Mouse (Mus musculus): ENCODE results near the gene Cabin1. TPM values are rescaled to one million over a fixed set of nuclear protein-coding genes. Genes with fewer than 3 reads are reported as not detected.

The Cabin1 gene
- polyA plus RNA-seq, 1 experiment from 2014 or later, result 13.9 TPM

DNA sequence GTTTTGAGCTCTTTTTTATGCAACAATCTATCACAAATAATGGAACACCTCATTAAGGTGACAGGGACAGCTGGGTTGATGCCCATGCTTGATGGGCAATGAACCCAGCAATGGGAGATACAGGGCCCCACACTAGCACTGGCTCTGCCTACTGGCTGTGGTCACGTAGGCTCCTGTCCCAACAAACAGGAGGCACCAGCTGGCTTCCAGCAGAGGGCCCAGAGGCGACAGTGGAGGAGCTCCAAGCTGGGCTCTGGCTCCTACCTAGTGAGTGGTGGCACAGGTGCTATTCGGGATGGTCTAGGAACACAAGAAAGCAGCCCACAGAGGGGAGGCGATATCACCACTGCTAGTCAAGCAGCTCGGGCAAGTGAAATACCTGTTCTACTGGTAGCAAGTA lies 69.1 kb downstream of the Cabin1 start:
- 84% methylated on average over 5 of the region's 5 CpGs for WGBS
- TF ChIP-seq EP300 (optimal IDR thresholded peaks at IDR 0.05) (no peak), CTCF (IDR thresholded peaks at IDR 0.05; ENCODE audit: low read depth) (no peak)
- Histone ChIP-seq H3K4me1 (replicated peaks; ENCODE audit: control insufficient read depth, insufficient read depth) (no peaks in the 10 kb centered on the region), H3K27me3 (ENCODE audit: control insufficient read depth, insufficient read depth, low read length) (no peaks in the 10 kb centered on the region), H3K4me2 (replicated peaks; ENCODE audit: low read depth) (no peak overlapping the region), H3K9ac (ENCODE audit: low read length) (no peak overlapping the region), H3K4me3 (ENCODE audit: low read depth, low read length) (no peak overlapping the region), H3K9me3 (ENCODE audit: control insufficient read depth, low read length) (no peaks in the 10 kb centered on the region), H3K27ac (replicated peaks) (no peak overlapping the region), H3K36me3 (ENCODE audit: control insufficient read depth, insufficient read depth, low read length) (peaks cover 14% of the 10 kb centered on the region)
- DNase-seq (ENCODE audit: low spot score) (no peak), ATAC-seq (ENCODE audit: low FRiP score, low TSS enrichment) (no peak)

DNA sequence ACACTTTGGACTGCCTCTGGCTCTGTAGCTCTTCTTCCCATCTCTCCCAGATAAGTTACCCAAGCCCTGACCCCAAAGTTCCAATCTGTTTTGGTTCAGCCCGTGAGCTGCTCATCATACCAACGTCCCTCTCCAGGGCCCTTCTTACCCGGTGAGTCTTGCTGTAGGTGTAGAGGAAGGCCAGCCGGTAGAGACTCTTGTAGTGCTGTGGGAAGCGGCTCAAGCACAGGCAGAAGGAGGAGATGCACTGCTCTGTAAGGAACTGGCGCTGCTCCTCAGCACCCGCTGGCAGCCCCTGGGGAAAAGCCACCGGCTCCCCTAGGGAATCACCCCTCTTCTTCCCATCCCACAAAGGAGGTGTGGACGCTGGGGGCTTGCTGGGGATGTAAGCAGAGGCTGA lies 69.6 kb downstream of the Cabin1 start:
- H3K9ac ChIP-seq (ENCODE audit: low read length), result no peak overlapping the region
- WGBS, result 89% methylated on average over 9 of the region's 9 CpGs
- no peak for TF ChIP-seq CTCF (IDR thresholded peaks at IDR 0.05; ENCODE audit: low read depth)
- no peak for TF ChIP-seq EP300 (optimal IDR thresholded peaks at IDR 0.05)
- no peaks in the 10 kb centered on the region for H3K9me3 ChIP-seq (ENCODE audit: control insufficient read depth, low read length)
- no peak overlapping the region for H3K4me3 ChIP-seq (ENCODE audit: low read depth, low read length)
- no peak overlapping the region for H3K27ac ChIP-seq (replicated peaks)
- H3K27me3 ChIP-seq (ENCODE audit: control insufficient read depth, insufficient read depth, low read length), result no peaks in the 10 kb centered on the region
- no peak overlapping the region for H3K4me2 ChIP-seq (replicated peaks; ENCODE audit: low read depth)
- peaks cover 14% of the 10 kb centered on the region for H3K36me3 ChIP-seq (ENCODE audit: control insufficient read depth, insufficient read depth, low read length)
- DNase-seq (ENCODE audit: low spot score) (no peak), ATAC-seq (ENCODE audit: low FRiP score, low TSS enrichment) (no peak)
- H3K4me1 ChIP-seq (replicated peaks; ENCODE audit: control insufficient read depth, insufficient read depth), result no peaks in the 10 kb centered on the region

DNA sequence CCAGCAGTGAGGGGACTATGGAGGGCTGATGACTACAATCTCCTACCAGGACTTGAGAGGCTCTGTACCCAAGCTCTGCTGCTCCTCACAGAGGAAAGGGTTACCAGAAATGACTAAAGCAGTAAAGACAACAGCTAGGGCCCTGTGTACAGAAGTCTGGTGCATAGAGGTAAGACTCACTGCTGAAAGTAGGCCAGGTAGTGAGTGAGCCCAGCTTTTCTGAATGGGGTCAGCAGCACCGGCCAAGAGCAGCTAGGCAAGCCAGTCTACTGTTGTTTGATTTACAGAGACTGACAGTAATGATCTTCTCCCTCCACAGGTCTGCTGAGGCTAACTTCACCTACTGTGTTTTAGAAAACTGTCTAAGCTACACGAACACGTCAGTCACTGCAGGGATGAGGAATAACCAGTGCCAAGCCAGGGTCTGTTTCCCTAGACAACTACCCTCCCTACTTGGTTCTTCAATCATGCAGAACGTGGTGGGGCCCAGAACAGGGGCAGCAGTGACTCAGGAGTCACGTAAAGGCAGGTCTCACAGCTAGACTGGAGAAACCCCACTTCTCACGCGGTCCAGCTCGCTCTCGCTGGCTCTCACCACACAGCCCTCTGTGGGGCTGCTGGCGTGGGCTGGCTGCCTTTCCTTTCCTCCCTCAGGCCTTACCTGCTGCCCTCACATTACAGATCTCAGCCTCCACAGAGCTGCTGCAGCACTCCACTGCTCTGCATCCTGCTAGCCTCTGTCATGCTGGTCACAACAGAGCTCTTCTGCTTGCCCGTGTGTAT lies 70.5 kb downstream of the Cabin1 start:
- DNase-seq (ENCODE audit: low spot score), result no peak
- Histone ChIP-seq H3K4me1 (replicated peaks; ENCODE audit: control insufficient read depth, insufficient read depth) (no peaks in the 10 kb centered on the region), H3K4me2 (replicated peaks; ENCODE audit: low read depth) (no peak overlapping the region), H3K9me3 (ENCODE audit: control insufficient read depth, low read length) (no peaks in the 10 kb centered on the region), H3K27me3 (ENCODE audit: control insufficient read depth, insufficient read depth, low read length) (no peaks in the 10 kb centered on the region), H3K9ac (ENCODE audit: low read length) (no peak overlapping the region), H3K27ac (replicated peaks) (no peak overlapping the region), H3K36me3 (ENCODE audit: control insufficient read depth, insufficient read depth, low read length) (peaks cover 14% of the 10 kb centered on the region), H3K4me3 (ENCODE audit: low read depth, low read length) (no peak overlapping the region)
- no peak for TF ChIP-seq EP300 (optimal IDR thresholded peaks at IDR 0.05)
- TF ChIP-seq CTCF (IDR thresholded peaks at IDR 0.05; ENCODE audit: low read depth), result no peak
- 76% methylated on average over 11 of the region's 11 CpGs for WGBS
- ATAC-seq (ENCODE audit: low FRiP score, low TSS enrichment), result no peak

DNA sequence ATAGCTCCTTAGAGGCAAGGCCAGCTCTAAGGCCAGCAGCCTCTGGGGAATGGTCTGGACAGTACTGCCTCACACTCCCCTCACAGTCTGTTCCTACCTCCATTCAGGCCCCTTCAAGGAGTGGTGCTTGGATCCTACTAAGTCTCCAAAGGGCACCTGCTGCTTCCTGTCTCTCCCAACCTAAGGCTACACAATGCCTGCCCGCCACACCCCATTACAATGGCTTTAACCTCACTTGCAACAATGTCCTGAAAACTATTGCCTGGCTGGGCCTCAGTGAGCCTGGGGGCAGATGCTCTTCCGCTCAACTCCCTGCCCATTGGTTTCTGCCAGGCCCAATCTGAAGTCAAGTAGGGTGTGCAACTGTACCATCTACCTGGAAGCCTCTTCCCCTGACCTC lies 75.5 kb downstream of the Cabin1 start:
- Histone ChIP-seq H3K9me3 (ENCODE audit: control insufficient read depth, low read length) (no peaks in the 10 kb centered on the region), H3K27ac (replicated peaks) (no peak overlapping the region), H3K36me3 (ENCODE audit: control insufficient read depth, insufficient read depth, low read length) (peaks cover 4% of the 10 kb centered on the region; the same call in 1 of the 2 replicates), H3K27me3 (ENCODE audit: control insufficient read depth, insufficient read depth, low read length) (no peaks in the 10 kb centered on the region), H3K4me3 (ENCODE audit: low read depth, low read length) (no peak overlapping the region), H3K4me1 (replicated peaks; ENCODE audit: control insufficient read depth, insufficient read depth) (no peaks in the 10 kb centered on the region), H3K4me2 (replicated peaks; ENCODE audit: low read depth) (no peak overlapping the region), H3K9ac (ENCODE audit: low read length) (no peak overlapping the region)
- no peak for DNase-seq (ENCODE audit: low spot score)
- ATAC-seq (ENCODE audit: low FRiP score, low TSS enrichment), result no peak
- TF ChIP-seq EP300 (optimal IDR thresholded peaks at IDR 0.05) (no peak), CTCF (IDR thresholded peaks at IDR 0.05; ENCODE audit: low read depth) (no peak)
- WGBS, result 91% methylated on average over 2 of the region's 2 CpGs

DNA sequence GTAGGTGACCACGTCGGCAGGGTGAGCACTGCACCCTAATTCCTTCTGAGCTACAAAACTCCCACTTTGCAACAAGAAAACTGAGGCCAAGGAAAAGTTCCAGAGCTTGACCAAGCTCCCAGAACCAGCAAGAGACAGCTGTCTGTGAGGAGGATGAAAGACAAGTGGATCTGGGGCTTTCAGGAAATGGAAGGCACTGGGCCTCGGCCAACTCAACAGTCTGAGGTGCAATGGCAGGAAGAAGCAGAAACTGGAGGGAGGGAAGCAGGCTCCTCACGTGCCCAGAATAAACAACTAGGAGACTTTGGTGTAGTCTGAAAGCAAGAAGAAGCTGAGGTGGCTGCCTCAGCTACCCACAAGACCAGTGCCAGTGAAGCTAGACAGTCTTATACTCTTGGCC lies 77.4 kb downstream of the Cabin1 start:
- no peaks in the 10 kb centered on the region for H3K36me3 ChIP-seq (ENCODE audit: control insufficient read depth, insufficient read depth, low read length)
- no peaks in the 10 kb centered on the region for H3K4me1 ChIP-seq (replicated peaks; ENCODE audit: control insufficient read depth, insufficient read depth)
- no peaks in the 10 kb centered on the region for H3K27me3 ChIP-seq (ENCODE audit: control insufficient read depth, insufficient read depth, low read length)
- H3K4me2 ChIP-seq (replicated peaks; ENCODE audit: low read depth), result no peak overlapping the region
- no peak for ATAC-seq (ENCODE audit: low FRiP score, low TSS enrichment)
- no peak overlapping the region for H3K9ac ChIP-seq (ENCODE audit: low read length)
- H3K27ac ChIP-seq (replicated peaks), result no peak overlapping the region
- no peaks in the 10 kb centered on the region for H3K9me3 ChIP-seq (ENCODE audit: control insufficient read depth, low read length)
- H3K4me3 ChIP-seq (ENCODE audit: low read depth, low read length), result no peak overlapping the region
- no peak for TF ChIP-seq EP300 (optimal IDR thresholded peaks at IDR 0.05)
- no peak for TF ChIP-seq CTCF (IDR thresholded peaks at IDR 0.05; ENCODE audit: low read depth)
- no peak for DNase-seq (ENCODE audit: low spot score)
- WGBS, result 70% methylated on average over 4 of the region's 4 CpGs

Data from stomach, postnatal 0 days (tissue).